Mouse (Mus musculus) heart, postnatal 10 days (tissue): ENCODE results near the gene Moap1. TPM values are rescaled to one million over a fixed set of nuclear protein-coding genes. Genes with fewer than 3 reads are reported as not detected.

Experiments
- total RNA-seq, 2 experiments: library from RNA; stranded (reverse); gene quantifications; 2 replicates each; pipeline ENCODE4 v1.2.3; 2021

Gene Moap1
- total RNA-seq, 2 experiments from 2014 or later, result 9.1 to 10.5 TPM

Other genes with a start within 250 kb of the Moap1 start
- gene Chga, start 188.7 kb downstream of the Moap1 start, total RNA-seq, result not detected
- gene Itpk1, start 38.7 kb downstream of the Moap1 start, total RNA-seq, result 10 to 100 TPM in 1 of 2 experiments, 1 to 10 TPM in 1; 9.6 to 11.2 TPM
- 1 to 10 TPM; 4.8 to 5.5 TPM for gene Tmem251, start 101 bp upstream of the Moap1 start, total RNA-seq
- not detected for gene Gm28051, start 14.1 kb upstream of the Moap1 start, total RNA-seq
- 10 to 100 TPM; 10.6 to 11.7 TPM for gene Gon7, start 14.1 kb upstream of the Moap1 start, total RNA-seq
- 10 to 100 TPM; 33.1 to 34.3 TPM for gene Ubr7, start 14.3 kb upstream of the Moap1 start, total RNA-seq
- gene Gm20604, start 15.0 kb upstream of the Moap1 start, total RNA-seq, result 1 to 10 TPM; 5.0 to 5.4 TPM
- 10 to 100 TPM; 35.6 to 38.1 TPM for gene Btbd7, start 134.8 kb upstream of the Moap1 start, total RNA-seq
- not detected for gene Cox8c, start 155.7 kb upstream of the Moap1 start, total RNA-seq
- under 1 TPM; 0.02 to 0.14 TPM for gene Unc79, start 205.2 kb upstream of the Moap1 start, total RNA-seq